Mouse (Mus musculus) mouse trophoblast stem cell (cell line): ENCODE measurements around the gene Ak4.
"Not testable (repeated sequence)": the region's sequence is repeated elsewhere in the genome, so short reads cannot be mapped to it uniquely, and the experiment has no call there.

Experiments
- in situ Hi-C, 2 experiments: fragments of 300-500 bp; cut with MseI, MboI; formaldehyde crosslinking; loops; 2 replicates in 1 of 2; 3 replicates in 1 of 2; pipeline ENCODE4 v1.15.1; 2025

Gene Ak4

GRCm38 (mm10) chr4:101423571-101423970 is 4.5 kb downstream of the Ak4 start:
- in situ Hi-C loops: no loop called here

- in situ Hi-C loops: no loop called here
These were observed 5.4 kb downstream of the Ak4 start for GRCm38 (mm10) chr4:101424495-101424894.

- in situ Hi-C loops: no loop called here
These were observed 6.0 kb downstream of the Ak4 start for GRCm38 (mm10) chr4:101425119-101425518.

GRCm38 (mm10) chr4:101425666-101426065 is 6.6 kb downstream of the Ak4 start:
- in situ Hi-C loops: no loop called here

GRCm38 (mm10) chr4:101426566-101426965 is 7.5 kb downstream of the Ak4 start:
- in situ Hi-C loops: no loop called here

- in situ Hi-C loops: no loop called here
These were observed 9.0 kb downstream of the Ak4 start for GRCm38 (mm10) chr4:101427886-101428680.

GRCm38 (mm10) chr4:101429073-101429472 is 10.0 kb downstream of the Ak4 start:
- in situ Hi-C loops: no loop called here

- in situ Hi-C loops: no loop called here
These were observed 10.9 kb downstream of the Ak4 start for GRCm38 (mm10) chr4:101430000-101430399.

GRCm38 (mm10) chr4:101436761-101437512 is 17.9 kb downstream of the Ak4 start:
- in situ Hi-C loops: no loop called here

- in situ Hi-C loops: no loop called here
These were observed 19.2 kb downstream of the Ak4 start for GRCm38 (mm10) chr4:101438271-101438670.

GRCm38 (mm10) chr4:101439738-101440389 is 20.8 kb downstream of the Ak4 start:
- in situ Hi-C loops: no loop called here

- in situ Hi-C loops: no loop called here
These were observed 23.7 kb downstream of the Ak4 start for GRCm38 (mm10) chr4:101442791-101443190.

- in situ Hi-C loops: no loop called here
These were observed 24.4 kb downstream of the Ak4 start for GRCm38 (mm10) chr4:101443419-101443991.

GRCm38 (mm10) chr4:101445660-101446059 is 26.6 kb downstream of the Ak4 start:
- in situ Hi-C loops: no loop called here

- in situ Hi-C loops: not testable (repeated sequence)
These were observed 27.5 kb downstream of the Ak4 start for GRCm38 (mm10) chr4:101446606-101447005.

GRCm38 (mm10) chr4:101448701-101449100 is 29.6 kb downstream of the Ak4 start:
- in situ Hi-C loops: no loop called here

GRCm38 (mm10) chr4:101449344-101449743 is 30.3 kb downstream of the Ak4 start:
- in situ Hi-C loops: no loop called here

GRCm38 (mm10) chr4:101450150-101450780 is 31.2 kb downstream of the Ak4 start:
- in situ Hi-C loops: no loop called here

- in situ Hi-C loops: no loop called here
These were observed 32.0 kb downstream of the Ak4 start for GRCm38 (mm10) chr4:101451089-101451488.

- in situ Hi-C loops: no loop called here
These were observed 33.8 kb downstream of the Ak4 start for GRCm38 (mm10) chr4:101452829-101453228.

- in situ Hi-C loops: loop anchor here in 1 of 2 experiments (5.0 kb wide), 1 partner anchor 65 kb away; no protein-coding TSS in a partner anchor
These were observed 38.1 kb downstream of the Ak4 start for GRCm38 (mm10) chr4:101457176-101457575.
